Mouse (Mus musculus): Measurements from ENCODE around the gene Zbtb16.

Zbtb16 gene

DNA sequence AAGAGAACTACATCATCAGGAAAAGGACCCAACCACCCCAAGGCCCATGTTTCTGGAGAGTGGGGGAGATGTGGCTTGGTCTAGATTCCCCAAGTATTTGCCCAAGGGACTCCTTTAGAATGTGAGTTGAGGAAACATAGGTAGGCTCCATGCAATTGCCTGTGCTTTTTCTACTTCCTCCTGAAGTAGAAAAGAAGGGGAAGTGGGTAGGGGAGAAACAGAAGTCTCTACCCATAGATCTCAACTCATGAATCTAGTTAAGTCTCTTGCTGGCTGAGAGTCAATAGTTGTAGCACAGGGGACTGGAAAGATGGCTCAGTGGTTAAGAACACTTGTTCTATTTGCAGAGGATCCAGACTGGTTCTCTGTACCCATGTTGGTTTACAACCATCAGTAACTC is 164.2 kb downstream of the Zbtb16 start:
- DNase-seq (ENCODE audit: low spot score) = no peak

DNA sequence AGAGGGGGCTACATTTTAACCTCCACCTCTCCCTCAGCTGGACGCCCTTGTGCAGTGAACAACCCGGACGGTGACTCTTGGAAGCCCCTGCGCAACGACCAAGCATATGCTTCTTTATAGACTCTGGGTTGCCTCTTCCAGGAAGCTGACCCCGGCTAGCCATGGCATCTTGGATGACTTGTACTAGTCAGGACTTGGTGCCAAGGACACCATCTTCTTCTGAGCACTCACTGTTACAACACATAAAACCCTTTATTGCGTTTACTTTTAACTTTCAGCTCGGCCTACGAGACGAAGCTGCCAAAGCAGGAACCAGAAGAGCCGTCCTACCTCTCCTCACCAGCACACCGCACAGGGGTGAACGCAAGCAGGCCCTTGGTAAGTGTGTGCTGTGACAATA is 165.9 kb downstream of the Zbtb16 start:
- no peak for DNase-seq (ENCODE audit: low spot score)

DNA sequence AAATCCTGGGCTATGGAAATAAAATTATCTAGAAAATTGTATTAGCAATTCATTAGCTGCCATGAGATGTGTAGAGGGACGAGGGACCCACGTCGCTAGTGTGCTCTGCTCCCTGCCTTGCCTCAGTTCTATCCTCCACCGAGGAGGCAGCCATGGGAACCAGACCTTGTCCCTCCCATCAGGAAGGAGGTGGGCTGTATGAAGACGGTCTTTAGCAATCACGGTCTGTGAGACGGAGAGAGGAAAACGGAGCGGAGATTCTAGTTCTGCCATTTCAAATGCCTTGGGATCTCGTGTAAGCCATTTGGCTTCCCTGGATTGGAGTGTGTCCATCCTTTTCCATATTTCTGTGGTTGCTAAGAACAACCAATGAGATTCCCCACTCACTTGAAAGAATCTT is 166.3 kb downstream of the Zbtb16 start:
- no peak for DNase-seq (ENCODE audit: low spot score)

DNA sequence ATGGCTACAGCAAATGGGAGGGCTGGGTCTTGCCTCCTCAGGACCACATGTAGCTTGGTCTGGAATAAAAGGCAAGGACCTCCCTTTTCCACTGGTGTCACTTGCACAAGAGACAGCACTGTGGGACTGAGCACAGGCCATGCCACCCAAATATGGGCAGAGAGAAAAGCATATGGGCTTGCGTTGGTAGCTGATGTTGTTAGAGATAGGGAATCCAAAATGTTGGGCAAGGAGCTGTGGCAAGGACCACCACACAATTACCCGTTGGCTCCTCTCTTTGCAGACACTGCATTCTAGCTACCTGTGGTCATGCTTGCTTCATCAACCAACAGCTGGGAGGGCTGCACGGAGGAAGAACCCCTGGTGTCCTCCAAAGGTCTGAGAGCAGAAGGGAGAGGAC is 169.3 kb downstream of the Zbtb16 start:
- no peak for DNase-seq (ENCODE audit: low spot score)

DNA sequence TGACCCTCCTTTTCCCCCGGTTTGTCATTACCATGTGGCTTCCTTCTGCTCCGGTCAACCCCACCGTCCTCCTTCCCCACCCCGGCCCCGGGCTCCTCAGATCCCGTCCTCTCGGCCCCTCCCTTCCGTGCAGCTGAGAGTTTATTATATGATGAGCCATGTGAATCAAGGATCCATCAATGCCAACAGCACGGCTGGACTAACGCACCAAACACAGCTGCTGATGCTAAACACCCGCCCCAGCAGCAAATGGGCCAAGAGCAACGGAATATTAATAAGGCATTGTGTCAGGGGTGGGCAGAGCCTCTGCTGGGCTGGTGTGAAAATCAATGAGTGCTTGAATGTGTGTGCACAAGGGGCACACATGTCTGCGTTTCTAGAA is 173.0 kb downstream of the Zbtb16 start:
- peak; percentile 37 for DNase-seq (ENCODE audit: low spot score)

DNA sequence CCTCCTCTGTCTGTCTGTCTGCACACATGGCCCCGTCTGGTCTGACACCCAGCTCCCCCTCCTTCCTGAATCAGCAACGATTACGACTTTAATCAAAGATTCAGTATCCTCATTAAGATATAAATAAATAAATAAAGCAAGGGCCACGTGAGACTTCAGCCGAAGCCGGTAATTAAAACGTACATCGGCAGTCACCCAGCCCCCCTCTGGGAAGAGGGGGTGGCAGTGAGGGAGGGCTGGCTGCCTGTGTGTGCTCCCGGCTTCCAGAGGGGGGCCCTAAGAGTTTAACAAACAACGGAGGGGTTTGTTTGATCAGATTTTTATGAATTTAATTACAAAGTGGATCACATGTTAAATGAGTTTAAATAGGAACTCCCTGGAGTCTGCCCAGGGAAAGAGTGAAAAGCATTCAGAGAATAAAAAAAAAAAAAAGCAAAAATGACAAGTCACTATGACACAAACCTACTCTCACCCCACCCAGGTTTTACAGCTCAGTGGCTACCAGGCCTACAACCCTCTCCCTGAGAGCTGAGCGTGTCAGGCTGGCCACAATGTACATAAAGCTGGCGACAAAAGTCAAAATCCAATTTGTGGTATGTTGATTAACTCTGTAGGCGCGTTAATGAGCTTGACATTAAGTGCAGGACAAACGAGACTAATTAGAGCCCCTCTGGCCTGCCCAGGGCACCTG is 173.5 kb downstream of the Zbtb16 start:
- no peak for DNase-seq (ENCODE audit: low spot score)

DNA sequence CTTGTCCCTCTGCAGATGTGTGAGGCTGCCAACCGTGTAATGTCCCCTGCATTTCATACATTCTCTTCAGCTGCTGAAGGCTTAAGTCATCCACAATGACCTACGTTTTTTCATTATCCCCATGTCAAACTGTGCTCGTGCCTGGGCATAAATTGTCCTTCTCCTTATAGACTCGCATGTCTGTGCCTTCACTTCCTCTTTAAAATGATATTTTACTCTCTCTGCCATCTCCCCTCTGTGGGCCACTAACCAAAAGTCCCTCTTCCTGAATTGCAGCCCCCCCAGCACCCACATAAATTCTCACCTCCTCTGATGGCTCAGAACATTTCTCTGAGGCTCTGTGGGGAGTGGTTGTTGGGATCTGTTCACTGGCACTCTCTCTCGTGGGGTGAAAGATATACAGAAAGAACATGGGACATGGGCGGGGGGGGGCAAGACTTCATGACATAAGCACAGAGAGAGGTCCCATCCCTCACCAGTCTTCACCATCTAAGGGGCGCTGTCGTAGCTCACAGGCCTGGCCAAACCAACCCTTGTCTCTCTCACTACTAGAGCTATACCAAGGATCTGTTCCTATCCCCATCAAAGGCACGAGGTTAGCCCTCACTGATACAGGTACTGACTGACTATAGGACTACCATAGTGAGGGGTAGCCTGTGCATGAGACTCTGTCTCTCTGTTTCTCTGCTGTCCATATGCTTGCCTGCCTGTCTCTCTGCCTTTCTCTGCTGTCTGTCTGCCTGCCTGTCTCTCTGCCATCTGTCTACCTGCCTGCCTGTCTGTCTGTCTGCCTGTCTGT is 174.6 kb downstream of the Zbtb16 start:
- DNase-seq (ENCODE audit: low spot score) = no peak

DNA sequence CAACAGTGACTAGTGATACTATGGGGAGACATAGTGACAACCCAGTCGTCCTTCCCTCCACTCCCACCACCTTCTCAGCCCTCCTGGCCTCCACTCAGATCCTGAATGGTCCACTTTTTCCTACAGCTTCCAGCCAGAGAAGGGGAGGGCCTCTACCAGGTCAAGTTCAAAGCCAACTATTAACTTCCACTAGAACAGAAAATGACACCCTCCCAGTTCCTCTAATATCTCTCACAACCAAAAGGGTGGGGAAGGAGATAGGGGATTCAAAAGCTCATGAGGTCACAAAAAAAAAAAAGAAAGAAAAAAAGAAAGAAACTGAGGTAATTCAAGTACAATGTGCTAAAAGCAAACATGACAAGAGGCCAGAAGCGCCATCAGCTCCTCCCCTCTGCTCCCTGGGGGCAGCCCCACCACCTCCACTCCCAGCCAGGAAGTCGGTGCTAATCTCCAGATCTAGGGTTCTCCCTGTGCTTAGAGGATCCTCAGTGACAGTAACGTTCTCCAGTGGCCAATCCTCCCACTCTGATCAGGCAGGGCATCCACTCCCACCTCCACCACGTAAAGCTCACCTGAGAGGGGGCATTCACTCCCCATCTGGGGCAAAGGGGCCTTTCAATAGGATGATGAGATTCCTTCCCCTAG is 180.4 kb downstream of the Zbtb16 start:
- DNase-seq (ENCODE audit: low spot score) = no peak

DNA sequence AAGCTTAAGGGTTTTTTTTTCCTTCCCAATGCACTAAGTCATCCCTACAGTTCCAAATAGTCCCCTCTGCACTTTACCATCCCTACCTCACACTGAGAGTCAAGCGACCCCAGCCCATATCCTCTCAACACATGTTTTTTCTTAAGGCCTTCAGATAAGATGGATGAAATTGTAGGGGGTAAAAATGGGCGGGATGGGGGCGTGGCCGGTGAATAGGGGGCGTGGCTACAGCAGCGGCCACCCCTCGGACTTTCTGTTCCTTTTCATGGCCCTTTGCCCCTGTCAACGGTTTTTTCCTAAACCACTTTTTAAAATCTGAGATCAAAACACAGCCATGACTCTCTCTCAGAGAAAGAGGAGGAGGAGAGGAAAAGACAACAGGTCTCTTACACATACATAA is 181.3 kb downstream of the Zbtb16 start:
- DNase-seq (ENCODE audit: low spot score) = no peak

DNA sequence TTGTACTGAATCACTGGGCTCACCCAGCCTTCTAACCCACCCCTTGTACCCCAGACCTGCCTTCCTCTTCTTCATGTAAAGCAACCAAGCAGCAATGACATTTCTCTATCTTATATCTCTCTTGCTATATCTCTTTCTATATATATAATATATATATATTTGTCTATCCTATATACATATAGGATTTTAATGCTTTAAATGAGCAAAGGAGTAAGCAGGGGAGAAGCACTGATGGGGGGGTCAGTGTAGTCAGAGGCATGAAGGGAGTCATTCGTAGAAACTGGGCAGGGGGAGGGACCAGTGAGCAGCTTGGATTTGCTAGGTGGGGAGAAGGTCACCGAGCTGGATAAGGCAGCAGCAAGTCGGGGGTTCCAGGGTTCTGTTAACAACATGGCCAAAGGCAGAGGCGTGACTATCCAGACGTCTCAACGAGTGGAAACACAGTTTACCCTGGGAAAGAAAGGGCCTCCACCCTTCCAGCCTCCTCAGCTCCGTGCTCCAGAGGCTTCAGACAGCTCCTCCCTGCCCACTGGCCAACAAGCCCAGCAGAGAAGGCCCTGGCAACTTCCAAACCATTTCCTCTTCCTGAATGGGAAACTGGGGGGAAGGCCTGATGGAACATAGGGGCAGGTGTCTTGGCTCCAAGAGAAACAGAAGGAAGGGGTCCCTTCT is 182.5 kb downstream of the Zbtb16 start:
- no peak for DNase-seq (ENCODE audit: low spot score)

DNA sequence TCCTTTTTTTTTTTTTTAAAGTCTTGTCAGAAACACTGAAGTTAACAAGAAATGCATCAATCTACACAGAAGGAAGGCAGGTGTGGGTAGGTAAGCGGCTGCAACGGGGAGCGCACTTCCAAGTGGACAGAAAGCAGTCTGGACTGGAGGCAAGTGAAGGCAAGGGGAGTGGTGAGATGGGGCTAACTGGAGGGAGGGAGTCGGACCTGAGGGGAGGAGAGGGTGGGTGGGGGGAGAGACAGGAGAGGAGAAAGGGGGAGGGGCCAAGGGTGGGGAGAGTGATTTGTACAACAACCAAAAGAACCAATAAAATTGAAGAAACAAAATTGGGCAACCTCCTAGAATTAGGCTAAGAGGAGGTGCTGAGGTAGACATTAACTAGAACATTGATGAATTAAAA is 184.0 kb downstream of the Zbtb16 start:
- no peak for DNase-seq (ENCODE audit: low spot score)

DNA sequence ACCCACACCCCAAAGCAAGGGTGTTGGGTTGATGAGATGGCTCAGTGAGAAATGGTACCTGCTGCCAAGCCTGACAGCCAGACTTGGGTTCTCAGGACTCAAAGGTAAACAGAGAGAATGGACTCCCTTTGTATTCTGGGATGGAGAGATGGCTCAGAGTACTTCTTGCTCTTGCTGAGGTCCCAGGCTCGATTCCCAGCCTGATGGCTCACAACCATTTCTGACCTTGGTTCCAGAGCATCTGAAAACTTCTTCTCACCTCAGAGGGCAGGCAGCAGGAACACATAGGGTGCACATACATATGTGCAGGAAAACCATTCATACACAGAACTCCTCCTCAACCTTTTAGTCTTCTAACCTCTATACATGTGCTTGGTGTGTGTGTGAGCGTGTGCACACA is 185.2 kb downstream of the Zbtb16 start:
- DNase-seq (ENCODE audit: low spot score) = no peak

DNA sequence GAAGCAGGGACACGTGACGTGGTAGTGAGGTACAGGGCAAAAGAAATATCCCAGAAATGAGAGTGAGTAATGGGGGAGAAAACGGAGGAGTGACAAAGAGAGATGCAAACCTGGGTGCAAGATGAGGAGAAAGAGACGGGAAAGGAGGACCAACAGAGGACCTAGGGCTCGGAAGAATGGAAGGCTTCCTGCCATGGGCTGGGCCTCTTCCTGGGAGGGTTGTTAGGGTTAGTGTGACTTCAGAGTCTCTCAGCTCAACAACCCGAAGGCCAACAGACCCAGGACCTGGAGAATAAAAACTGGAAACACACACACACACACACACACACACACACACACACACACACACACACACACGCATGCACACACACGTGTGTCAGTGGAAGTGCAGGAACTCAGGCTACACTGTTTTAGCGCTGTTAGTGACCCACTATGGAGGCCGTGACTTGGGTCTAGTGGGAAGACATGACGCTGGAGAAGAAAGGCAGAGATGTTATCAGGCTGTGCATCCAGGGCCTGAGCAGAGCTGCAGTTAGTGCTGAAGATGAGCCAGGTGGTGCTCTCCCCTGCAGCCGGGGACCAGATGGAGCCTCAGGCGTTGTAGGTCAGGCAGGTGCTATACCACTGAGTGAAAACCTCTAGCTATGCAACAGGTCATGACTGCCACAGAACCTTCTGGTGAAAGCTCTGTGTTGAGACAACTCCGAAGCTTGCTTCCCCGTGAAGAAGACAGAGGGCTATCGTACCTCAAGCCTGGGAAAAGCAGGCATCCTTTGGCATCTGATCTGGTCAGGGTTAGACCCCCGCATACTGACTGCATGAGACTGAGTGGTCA is 186.0 kb downstream of the Zbtb16 start:
- peak; percentile 43 for DNase-seq (ENCODE audit: low spot score)

DNA sequence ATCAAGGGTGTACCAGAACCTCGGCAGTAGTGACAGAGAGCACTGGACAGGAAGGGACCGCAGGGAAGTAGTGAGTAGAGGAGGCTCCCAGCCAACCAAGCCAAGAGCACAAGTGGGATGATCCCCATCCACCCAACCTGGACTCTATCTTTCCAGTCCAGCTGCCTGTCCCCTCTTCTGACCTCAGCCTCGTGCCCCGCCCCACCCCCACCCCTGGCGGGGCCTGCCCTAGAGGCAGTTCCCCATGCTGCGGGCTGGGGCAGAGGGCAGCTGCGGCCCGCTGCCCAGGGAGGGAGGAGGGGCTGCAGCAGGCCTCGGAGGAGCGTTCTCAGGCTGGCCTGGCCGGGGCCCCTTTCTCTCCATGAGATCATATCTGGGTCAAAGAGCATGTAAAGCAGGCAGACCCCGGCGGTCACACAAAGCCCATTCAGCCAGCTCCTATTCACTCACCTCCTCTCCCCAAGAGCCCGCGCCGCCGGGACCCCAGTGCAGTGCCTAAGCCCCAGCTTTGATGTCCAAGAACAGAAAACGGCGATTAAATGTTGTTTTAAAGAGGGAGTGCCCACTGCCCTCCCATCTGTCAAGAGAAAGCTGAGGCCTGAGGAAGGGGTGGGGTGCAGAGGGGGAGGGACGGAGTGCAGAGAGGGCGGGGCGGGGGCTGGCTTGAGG is 186.8 kb downstream of the Zbtb16 start:
- DNase-seq (ENCODE audit: low spot score) = peak; percentile 90

DNA sequence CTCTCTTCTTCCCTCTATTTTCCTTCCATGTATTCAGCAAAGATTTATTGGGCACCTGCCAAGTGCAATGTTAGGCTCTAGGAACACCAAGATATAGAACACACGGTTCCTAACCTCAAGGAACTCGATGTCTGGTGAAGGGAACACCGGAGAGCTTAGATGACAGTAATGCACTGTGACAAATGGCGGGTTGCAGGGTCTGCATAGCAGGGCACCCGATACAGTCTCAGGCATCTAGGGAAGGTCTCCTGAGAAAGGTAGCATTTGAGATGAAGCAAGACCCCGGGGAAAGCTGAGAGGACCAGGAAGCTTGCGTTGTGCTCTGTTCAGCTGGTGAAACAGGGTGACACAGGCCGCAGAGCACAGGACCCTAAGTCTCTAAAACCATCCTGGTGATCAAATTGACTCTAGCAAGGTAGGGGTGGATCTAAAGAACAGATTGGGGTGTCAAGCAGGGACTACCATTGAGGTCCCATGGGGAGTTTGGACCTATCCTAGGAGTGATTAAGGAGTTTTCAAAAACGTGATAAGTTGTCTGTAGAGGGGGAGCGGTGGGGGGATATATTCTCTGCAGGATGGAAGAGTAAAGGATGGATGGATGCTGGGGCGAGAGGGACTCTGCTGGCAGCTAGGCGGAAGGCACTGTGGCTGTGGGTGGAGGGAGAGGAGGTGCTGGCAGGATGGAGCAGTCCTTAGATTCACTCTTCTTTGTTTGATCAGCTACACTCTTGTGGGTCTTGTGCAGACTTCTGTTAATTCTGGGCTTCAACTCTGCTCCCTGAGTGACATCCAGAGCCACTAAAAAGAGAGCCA is 187.5 kb downstream of the Zbtb16 start:
- DNase-seq (ENCODE audit: low spot score) = peak; percentile 24

DNA sequence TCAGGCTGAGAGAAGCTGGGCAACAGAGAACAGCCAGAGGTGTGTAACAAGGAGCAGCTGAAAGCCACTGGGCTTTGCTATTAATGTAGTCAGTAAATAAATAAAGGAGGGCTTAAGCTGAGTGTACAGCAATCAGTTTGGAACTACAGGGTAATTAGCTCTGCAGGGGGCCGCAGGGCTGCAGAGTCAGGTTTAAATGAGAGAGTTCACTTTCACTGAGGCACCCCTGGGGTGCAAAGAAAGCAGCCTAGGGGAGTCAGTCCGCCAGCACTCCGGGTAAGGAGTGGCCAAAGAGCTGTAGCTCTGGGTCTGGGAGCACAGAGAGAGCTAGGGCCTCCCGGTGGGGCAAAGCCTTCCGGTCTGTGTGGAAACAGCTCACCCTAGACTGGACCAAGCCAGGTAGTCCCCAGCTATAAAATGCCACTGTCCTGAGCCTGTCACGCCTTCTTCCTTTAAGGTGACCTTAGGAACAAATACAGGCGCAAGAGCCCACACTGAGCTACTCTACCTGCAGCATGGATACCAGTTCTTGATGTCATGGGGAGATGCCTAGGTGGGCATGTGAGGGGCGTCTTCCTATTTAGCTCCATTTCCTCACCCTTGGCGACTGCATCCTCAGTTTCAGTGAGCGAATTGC is 188.3 kb downstream of the Zbtb16 start:
- DNase-seq (ENCODE audit: low spot score) = peak; percentile 15

DNA sequence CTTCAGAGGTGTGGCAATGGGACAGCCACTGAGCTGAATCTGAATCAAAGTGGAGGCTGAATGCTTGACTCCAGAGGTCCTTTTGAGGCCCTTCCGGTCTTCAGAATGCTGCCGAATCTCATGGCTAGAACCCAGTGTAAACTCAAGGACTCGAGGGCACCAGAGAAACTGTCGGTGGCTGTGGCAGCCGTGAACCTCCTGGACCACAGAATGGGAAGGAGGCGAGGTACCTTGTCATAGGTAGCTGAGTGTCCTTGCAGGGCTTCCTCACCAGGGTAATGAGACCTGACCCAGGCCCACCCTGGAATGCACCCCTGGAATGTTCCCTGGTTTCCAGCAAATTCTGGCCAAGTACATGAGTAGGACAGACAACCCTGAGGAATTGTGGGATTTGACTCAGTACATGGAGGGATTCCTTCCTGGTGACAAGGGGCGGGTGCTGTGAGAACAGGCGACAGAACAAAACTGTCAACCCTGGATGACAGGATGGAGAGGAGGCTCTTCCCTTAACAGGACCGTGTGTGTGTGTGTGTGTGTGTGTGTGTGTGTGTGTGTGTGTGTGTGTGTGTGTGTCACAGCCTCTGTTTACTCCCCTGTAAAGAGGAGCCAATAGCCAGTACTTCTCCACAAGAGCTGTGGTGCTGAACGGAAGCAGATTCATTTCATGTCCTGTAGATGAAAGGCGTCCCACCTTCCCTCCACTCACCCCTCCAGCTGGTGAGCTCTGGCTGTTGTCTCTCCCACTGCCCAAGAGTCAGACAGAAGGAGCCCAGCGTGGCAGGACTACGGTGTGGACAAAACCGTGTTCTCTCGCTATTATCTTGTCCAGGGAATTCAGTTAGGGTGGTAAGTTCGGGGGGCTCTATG is 189.0 kb downstream of the Zbtb16 start:
- peak; percentile 5 for DNase-seq (ENCODE audit: low spot score)

DNA sequence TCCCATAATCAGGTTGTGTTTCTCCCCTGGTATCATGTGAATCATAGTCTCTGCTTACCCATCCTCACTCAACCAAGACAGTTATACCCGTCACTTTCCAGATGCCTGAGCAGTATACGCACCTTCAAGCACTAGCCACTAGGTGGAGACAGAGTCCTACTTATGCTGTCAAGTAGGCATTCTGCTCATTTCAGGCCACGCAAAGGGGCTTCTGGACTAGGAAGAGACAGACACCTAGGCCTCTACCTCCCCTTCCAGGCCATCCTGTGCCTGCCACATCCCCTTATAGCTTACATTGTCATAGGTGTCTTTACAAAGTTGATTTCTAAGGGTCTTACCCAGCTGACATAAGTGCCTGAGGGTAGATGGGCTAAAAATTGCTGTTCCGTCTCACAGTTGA is 189.8 kb downstream of the Zbtb16 start:
- peak; percentile 96 for DNase-seq (ENCODE audit: low spot score)

DNA sequence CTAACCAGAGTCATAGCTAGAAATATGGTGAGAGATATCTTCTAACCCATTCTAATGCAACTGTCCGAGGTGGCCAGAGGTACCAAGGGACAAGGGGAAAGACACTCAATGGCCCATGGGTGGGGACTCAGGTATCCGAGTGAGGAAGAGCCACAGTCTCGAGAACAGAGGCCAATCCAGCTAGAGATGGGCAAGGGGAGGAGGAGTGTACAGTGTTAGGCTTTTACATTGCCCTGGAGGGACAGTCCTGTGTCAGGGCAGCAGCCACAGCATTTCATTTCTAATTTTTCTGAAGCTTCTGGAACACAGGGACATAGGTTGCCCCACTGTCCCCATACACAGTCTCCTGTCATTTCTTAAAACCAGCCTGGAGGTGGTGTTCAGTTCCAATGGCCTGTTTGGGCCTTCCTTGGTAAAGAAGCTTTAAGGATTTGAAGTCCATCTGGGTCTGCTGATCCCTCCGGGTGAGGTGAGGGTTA is 190.3 kb downstream of the Zbtb16 start:
- DNase-seq (ENCODE audit: low spot score) = no peak

All from embryo, embryonic 10 days (tissue).